Mouse (Mus musculus): Measurements from ENCODE around the gene Rspo3. TPM values are rescaled to one million over a fixed set of nuclear protein-coding genes. Genes with fewer than 3 reads are reported as not detected.

The Rspo3 gene
- polyA plus RNA-seq, 1 experiment from 2014 or later: 20.4 TPM

GRCm38 (mm10) chr10:29533846-29534829 lies 1.5 kb downstream of the Rspo3 start:
- Histone ChIP-seq H3K9me3 (replicated peaks; ENCODE audit: control insufficient read depth, low read length) (no peaks in the 10 kb centered on the region), H3K36me3 (ENCODE audit: control insufficient read depth, insufficient read depth, low read length) (no peaks in the 10 kb centered on the region), H3K4me3 (ENCODE audit: low read depth, low read length) (peak overlapping the region; percentile 69), H3K4me1 (ENCODE audit: control insufficient read depth, insufficient read depth, low read length) (0 out of 2 replicates have a peak, but pooled peaks cover 2% of the 10 kb centered on the region), H3K27me3 (ENCODE audit: control insufficient read depth, insufficient read depth, low read length) (peaks cover 15% of the 10 kb centered on the region), H3K9ac (ENCODE audit: low read depth, low read length) (peak overlapping the region; percentile 74), H3K27ac (ENCODE audit: low read depth, low read length) (0 out of 2 replicates have a peak overlapping the region, but pooled peaks have one; percentile 15), H3K4me2 (peak overlapping the region; percentile 97)
- no peak for ATAC-seq (replicated peaks; ENCODE audit: insufficient number of reproducible peaks, low FRiP score, low TSS enrichment)
- WGBS (ENCODE audit: insufficient replicate concordance): under 1% methylated on average over 24 of the region's 24 CpGs

GRCm38 (mm10) chr10:29532821-29533715 lies 2.6 kb downstream of the Rspo3 start:
- peak overlapping the region; percentile 69 for H3K4me3 ChIP-seq (ENCODE audit: low read depth, low read length)
- no peaks in the 10 kb centered on the region for H3K4me1 ChIP-seq (ENCODE audit: control insufficient read depth, insufficient read depth, low read length)
- ATAC-seq (replicated peaks; ENCODE audit: insufficient number of reproducible peaks, low FRiP score, low TSS enrichment): 0 out of 2 replicates have a peak, but pooled peaks have one; percentile 33
- H3K36me3 ChIP-seq (ENCODE audit: control insufficient read depth, insufficient read depth, low read length): no peaks in the 10 kb centered on the region
- H3K9me3 ChIP-seq (replicated peaks; ENCODE audit: control insufficient read depth, low read length): no peaks in the 10 kb centered on the region
- peaks cover 15% of the 10 kb centered on the region for H3K27me3 ChIP-seq (ENCODE audit: control insufficient read depth, insufficient read depth, low read length)
- H3K4me2 ChIP-seq: peak overlapping the region; percentile 97
- 1% methylated on average over 30 of the region's 30 CpGs for WGBS (ENCODE audit: insufficient replicate concordance)
- no peak overlapping the region for H3K27ac ChIP-seq (ENCODE audit: low read depth, low read length)
- peak overlapping the region; percentile 48; the same call in 1 of the 2 replicates for H3K9ac ChIP-seq (ENCODE audit: low read depth, low read length)

GRCm38 (mm10) chr10:29513563-29513962 lies 22.1 kb downstream of the Rspo3 start:
- no peak for ATAC-seq (replicated peaks; ENCODE audit: insufficient number of reproducible peaks, low FRiP score, low TSS enrichment)
- Histone ChIP-seq H3K36me3 (ENCODE audit: control insufficient read depth, insufficient read depth, low read length) (no peaks in the 10 kb centered on the region), H3K9ac (ENCODE audit: low read depth, low read length) (no peak overlapping the region), H3K27ac (ENCODE audit: low read depth, low read length) (no peak overlapping the region), H3K27me3 (ENCODE audit: control insufficient read depth, insufficient read depth, low read length) (no peaks in the 10 kb centered on the region), H3K4me2 (no peak overlapping the region), H3K9me3 (replicated peaks; ENCODE audit: control insufficient read depth, low read length) (no peaks in the 10 kb centered on the region), H3K4me3 (ENCODE audit: low read depth, low read length) (no peak overlapping the region), H3K4me1 (ENCODE audit: control insufficient read depth, insufficient read depth, low read length) (no peaks in the 10 kb centered on the region)
- WGBS (ENCODE audit: insufficient replicate concordance): 80% methylated on average over 1 of the region's 1 CpGs

- no peak for ATAC-seq (replicated peaks; ENCODE audit: insufficient number of reproducible peaks, low FRiP score, low TSS enrichment)
- no peaks in the 10 kb centered on the region for H3K27me3 ChIP-seq (ENCODE audit: control insufficient read depth, insufficient read depth, low read length)
- H3K36me3 ChIP-seq (ENCODE audit: control insufficient read depth, insufficient read depth, low read length): no peaks in the 10 kb centered on the region
- no peak overlapping the region for H3K9ac ChIP-seq (ENCODE audit: low read depth, low read length)
- WGBS (ENCODE audit: insufficient replicate concordance): 57% methylated on average over 2 of the region's 2 CpGs
- no peaks in the 10 kb centered on the region for H3K9me3 ChIP-seq (replicated peaks; ENCODE audit: control insufficient read depth, low read length)
- no peak overlapping the region for H3K4me2 ChIP-seq
- no peaks in the 10 kb centered on the region for H3K4me1 ChIP-seq (ENCODE audit: control insufficient read depth, insufficient read depth, low read length)
- H3K27ac ChIP-seq (ENCODE audit: low read depth, low read length): no peak overlapping the region
- H3K4me3 ChIP-seq (ENCODE audit: low read depth, low read length): no peak overlapping the region
These were observed 27.5 kb downstream of the Rspo3 start for GRCm38 (mm10) chr10:29508167-29508566.

- 72% methylated on average over 3 of the region's 3 CpGs for WGBS (ENCODE audit: insufficient replicate concordance)
- H3K9me3 ChIP-seq (replicated peaks; ENCODE audit: control insufficient read depth, low read length): no peaks in the 10 kb centered on the region
- H3K4me2 ChIP-seq: no peak overlapping the region
- H3K36me3 ChIP-seq (ENCODE audit: control insufficient read depth, insufficient read depth, low read length): no peaks in the 10 kb centered on the region
- ATAC-seq (replicated peaks; ENCODE audit: insufficient number of reproducible peaks, low FRiP score, low TSS enrichment): no peak
- no peak overlapping the region for H3K9ac ChIP-seq (ENCODE audit: low read depth, low read length)
- H3K27ac ChIP-seq (ENCODE audit: low read depth, low read length): no peak overlapping the region
- no peaks in the 10 kb centered on the region for H3K27me3 ChIP-seq (ENCODE audit: control insufficient read depth, insufficient read depth, low read length)
- H3K4me1 ChIP-seq (ENCODE audit: control insufficient read depth, insufficient read depth, low read length): no peaks in the 10 kb centered on the region
- no peak overlapping the region for H3K4me3 ChIP-seq (ENCODE audit: low read depth, low read length)
These were observed 38.4 kb downstream of the Rspo3 start for GRCm38 (mm10) chr10:29497205-29497822.

- Histone ChIP-seq H3K4me1 (ENCODE audit: control insufficient read depth, insufficient read depth, low read length) (no peaks in the 10 kb centered on the region), H3K27me3 (ENCODE audit: control insufficient read depth, insufficient read depth, low read length) (no peaks in the 10 kb centered on the region), H3K4me3 (ENCODE audit: low read depth, low read length) (no peak overlapping the region), H3K4me2 (no peak overlapping the region), H3K36me3 (ENCODE audit: control insufficient read depth, insufficient read depth, low read length) (no peaks in the 10 kb centered on the region), H3K9ac (ENCODE audit: low read depth, low read length) (no peak overlapping the region), H3K27ac (ENCODE audit: low read depth, low read length) (no peak overlapping the region), H3K9me3 (replicated peaks; ENCODE audit: control insufficient read depth, low read length) (no peaks in the 10 kb centered on the region)
- no peak for ATAC-seq (replicated peaks; ENCODE audit: insufficient number of reproducible peaks, low FRiP score, low TSS enrichment)
- 83% methylated on average over 1 of the region's 1 CpGs for WGBS (ENCODE audit: insufficient replicate concordance)
These were observed 41.7 kb downstream of the Rspo3 start for GRCm38 (mm10) chr10:29493996-29494395.

- no peak overlapping the region for H3K4me3 ChIP-seq (ENCODE audit: low read depth, low read length)
- H3K36me3 ChIP-seq (ENCODE audit: control insufficient read depth, insufficient read depth, low read length): no peaks in the 10 kb centered on the region
- no peak overlapping the region for H3K9ac ChIP-seq (ENCODE audit: low read depth, low read length)
- H3K4me1 ChIP-seq (ENCODE audit: control insufficient read depth, insufficient read depth, low read length): no peaks in the 10 kb centered on the region
- WGBS (ENCODE audit: insufficient replicate concordance): 55% methylated on average over 1 of the region's 1 CpGs
- H3K9me3 ChIP-seq (replicated peaks; ENCODE audit: control insufficient read depth, low read length): no peaks in the 10 kb centered on the region
- no peak overlapping the region for H3K27ac ChIP-seq (ENCODE audit: low read depth, low read length)
- no peak for ATAC-seq (replicated peaks; ENCODE audit: insufficient number of reproducible peaks, low FRiP score, low TSS enrichment)
- H3K4me2 ChIP-seq: no peak overlapping the region
- no peaks in the 10 kb centered on the region for H3K27me3 ChIP-seq (ENCODE audit: control insufficient read depth, insufficient read depth, low read length)
These were observed 54.7 kb downstream of the Rspo3 start for GRCm38 (mm10) chr10:29480945-29481344.

- Histone ChIP-seq H3K9ac (ENCODE audit: low read depth, low read length) (no peak overlapping the region), H3K36me3 (ENCODE audit: control insufficient read depth, insufficient read depth, low read length) (no peaks in the 10 kb centered on the region), H3K4me2 (no peak overlapping the region), H3K4me1 (ENCODE audit: control insufficient read depth, insufficient read depth, low read length) (no peaks in the 10 kb centered on the region), H3K4me3 (ENCODE audit: low read depth, low read length) (no peak overlapping the region), H3K27me3 (ENCODE audit: control insufficient read depth, insufficient read depth, low read length) (no peaks in the 10 kb centered on the region), H3K9me3 (replicated peaks; ENCODE audit: control insufficient read depth, low read length) (no peaks in the 10 kb centered on the region), H3K27ac (ENCODE audit: low read depth, low read length) (no peak overlapping the region)
- ATAC-seq (replicated peaks; ENCODE audit: insufficient number of reproducible peaks, low FRiP score, low TSS enrichment): no peak
- WGBS (ENCODE audit: insufficient replicate concordance): 56% methylated on average over 3 of the region's 3 CpGs
These were observed 56.3 kb downstream of the Rspo3 start for GRCm38 (mm10) chr10:29479401-29479800.

Measured in heart, embryonic 11.5 days (tissue).